Mouse (Mus musculus) heart, postnatal 10 days (tissue): ENCODE measurements around the gene Spryd4. TPM values are rescaled to one million over a fixed set of nuclear protein-coding genes. Genes with fewer than 3 reads are reported as not detected.
"Not testable (repeated sequence)": the region's sequence is repeated elsewhere in the genome, so short reads cannot be mapped to it uniquely, and the experiment has no call there.

Experiments used
- DNase-seq, 2 experiments: peaks; one replicate each; pipeline ENCODE4 v3.0.0; 2021
- intact Hi-C: fragments of 180-260 bp; cut with DNase I; formaldehyde crosslinking; loops from one replicate; pipeline ENCODE4 v1.15.1; 2025
- total RNA-seq, 2 experiments: library from RNA; stranded (reverse); gene quantifications; 2 replicates each; pipeline ENCODE4 v1.2.3; 2021

The Spryd4 gene
- 10 to 100 TPM; 42.1 to 44.6 TPM for total RNA-seq

GRCm38 (mm10) chr10:128211390-128212108, at the start of gene Spryd4:
Gene Spryd4, minus strand, starts transcription at chr10:128211807.
- peak; percentile 92 to 94 for DNase-seq
- intact Hi-C loops = no loop called here

GRCm38 (mm10) chr10:128260376-128260775, 48.8 kb upstream of the Spryd4 start:
- intact Hi-C loops, DNase-seq: not testable (repeated sequence)

GRCm38 (mm10) chr10:128259946-128260345, 48.3 kb upstream of the Spryd4 start:
- intact Hi-C loops = no loop called here
- DNase-seq = no peak

- no peak for DNase-seq
- intact Hi-C loops = no loop called here
Observed at GRCm38 (mm10) chr10:128258953-128259352, 47.3 kb upstream of the Spryd4 start.

- intact Hi-C loops = no loop called here
- DNase-seq = no peak
Observed at GRCm38 (mm10) chr10:128256328-128256727, 44.7 kb upstream of the Spryd4 start.

GRCm38 (mm10) chr10:128255925-128256324, 44.3 kb upstream of the Spryd4 start:
- no peak for DNase-seq
- intact Hi-C loops = no loop called here

- intact Hi-C loops = no loop called here
- DNase-seq = no peak
Observed at GRCm38 (mm10) chr10:128253677-128254255, 42.2 kb upstream of the Spryd4 start, which contains the start of gene Apon. Gene Apon, plus strand, starts transcription at chr10:128254096.

- intact Hi-C loops = no loop called here
- no peak for DNase-seq
Observed at GRCm38 (mm10) chr10:128250565-128250964, 39.0 kb upstream of the Spryd4 start.

- intact Hi-C loops = no loop called here
- DNase-seq = peak; percentile 68 to 76
Observed at GRCm38 (mm10) chr10:128247020-128247732, 35.6 kb upstream of the Spryd4 start.

- DNase-seq = no peak
- intact Hi-C loops = no loop called here
Observed at GRCm38 (mm10) chr10:128244121-128244520, 32.5 kb upstream of the Spryd4 start.

- DNase-seq = peak; percentile 17 to 37
Observed at GRCm38 (mm10) chr10:128243252-128243651, 31.6 kb upstream of the Spryd4 start.

GRCm38 (mm10) chr10:128240131-128240530, 28.5 kb upstream of the Spryd4 start:
- intact Hi-C loops = no loop called here
- no peak for DNase-seq

More at GRCm38 (mm10) chr10:128243252-128243651, 31.6 kb upstream of the Spryd4 start:
- intact Hi-C loops = no loop called here

GRCm38 (mm10) chr10:128239140-128239539, 27.5 kb upstream of the Spryd4 start:
- intact Hi-C loops = no loop called here
- DNase-seq = no peak

GRCm38 (mm10) chr10:128237807-128238480, 26.3 kb upstream of the Spryd4 start:
- intact Hi-C loops = no loop called here
- peak; percentile 53 to 60 for DNase-seq

GRCm38 (mm10) chr10:128236321-128236720, 24.7 kb upstream of the Spryd4 start:
- no peak for DNase-seq
- intact Hi-C loops = no loop called here

GRCm38 (mm10) chr10:128232420-128232985, 20.9 kb upstream of the Spryd4 start:
- DNase-seq = peak; percentile 73 to 76
- intact Hi-C loops = loop anchor here (1.0 kb wide), 1 partner anchor 19 kb away; no protein-coding TSS in a partner anchor

GRCm38 (mm10) chr10:128231697-128232419, 20.3 kb upstream of the Spryd4 start, which contains the start of gene Timeless:
Gene Timeless, plus strand, starts transcription at chr10:128232065.
- intact Hi-C loops = loop anchor here (1.0 kb wide), 1 partner anchor 19 kb away; no protein-coding TSS in a partner anchor
- peak; percentile 92 to 95 for DNase-seq

GRCm38 (mm10) chr10:128231146-128231545, 19.5 kb upstream of the Spryd4 start:
- intact Hi-C loops = no loop called here

GRCm38 (mm10) chr10:128230582-128230981, 19.0 kb upstream of the Spryd4 start:
- intact Hi-C loops = no loop called here
- DNase-seq = no peak

More at GRCm38 (mm10) chr10:128231146-128231545, 19.5 kb upstream of the Spryd4 start:
- no peak for DNase-seq

- no peak for DNase-seq
Observed at GRCm38 (mm10) chr10:128228009-128228408, 16.4 kb upstream of the Spryd4 start.

More at GRCm38 (mm10) chr10:128228009-128228408, 16.4 kb upstream of the Spryd4 start:
- intact Hi-C loops = no loop called here
